Mouse (Mus musculus): Measurements from ENCODE around the gene Ngf.

GRCm38 (mm10) chr3:102466587-102466986, 3.1 kb upstream of the Ngf start:
- peak; percentile 82 for TF ChIP-seq CTCF (IDR thresholded peaks at IDR 0.05; ENCODE audit: extremely low read depth, insufficient read depth, low read length)
- TF ChIP-seq POLR2A (IDR thresholded peaks at IDR 0.05; ENCODE audit: extremely low read depth, insufficient read depth, low read length): no peak

All from cortical plate, adult 2 months (tissue).